Mouse (Mus musculus): ENCODE results near the gene Rgs9bp. TPM values are rescaled to one million over a fixed set of nuclear protein-coding genes. Genes with fewer than 3 reads are reported as not detected.
A peak's percentile ranks its signal among the peaks of the same experiment; 100 is the strongest.
"Not testable (repeated sequence)": the region's sequence is repeated elsewhere in the genome, so short reads cannot be mapped to it uniquely, and the experiment has no call there.

Rgs9bp gene
- polyA plus RNA-seq, 1 experiment from 2014 or later = 0.08 TPM

DNA sequence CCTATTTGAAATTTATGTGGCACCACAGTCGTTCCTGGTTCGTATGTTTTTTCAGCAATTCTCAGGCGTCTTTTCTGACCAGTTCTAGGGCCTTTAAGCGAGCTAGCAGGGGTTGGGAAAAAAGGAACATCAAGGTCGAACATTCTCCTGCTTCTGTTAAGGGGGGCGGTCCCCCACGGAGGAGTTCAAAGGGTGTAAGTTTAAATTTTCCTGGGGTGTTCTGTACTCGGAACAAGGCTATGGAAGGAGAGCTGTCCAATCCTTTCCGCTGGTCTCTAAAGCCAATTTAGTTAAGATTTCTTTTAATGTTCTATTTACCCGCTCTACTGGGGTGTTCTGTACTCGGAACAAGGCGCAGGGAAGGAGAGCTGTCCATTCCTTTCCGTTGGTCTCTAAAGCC is 19.4 kb downstream of the Rgs9bp start:
- not testable (repeated sequence) for H3K9ac ChIP-seq (ENCODE audit: low read length); DNase-seq (ENCODE audit: low spot score); H3K4me3 ChIP-seq (ENCODE audit: low read depth, low read length); H3K27me3 ChIP-seq (replicated peaks; ENCODE audit: control insufficient read depth, insufficient read depth, low read length); H3K36me3 ChIP-seq (ENCODE audit: control insufficient read depth, insufficient read depth, low read length); H3K4me1 ChIP-seq (ENCODE audit: control insufficient read depth, insufficient read depth, low read length); H3K4me2 ChIP-seq (ENCODE audit: low read length); H3K27ac ChIP-seq (ENCODE audit: low read depth, low read length); ATAC-seq; H3K9me3 ChIP-seq (replicated peaks; ENCODE audit: control insufficient read depth, low read length)
- 79% methylated on average over 13 of the region's 13 CpGs for WGBS

DNA sequence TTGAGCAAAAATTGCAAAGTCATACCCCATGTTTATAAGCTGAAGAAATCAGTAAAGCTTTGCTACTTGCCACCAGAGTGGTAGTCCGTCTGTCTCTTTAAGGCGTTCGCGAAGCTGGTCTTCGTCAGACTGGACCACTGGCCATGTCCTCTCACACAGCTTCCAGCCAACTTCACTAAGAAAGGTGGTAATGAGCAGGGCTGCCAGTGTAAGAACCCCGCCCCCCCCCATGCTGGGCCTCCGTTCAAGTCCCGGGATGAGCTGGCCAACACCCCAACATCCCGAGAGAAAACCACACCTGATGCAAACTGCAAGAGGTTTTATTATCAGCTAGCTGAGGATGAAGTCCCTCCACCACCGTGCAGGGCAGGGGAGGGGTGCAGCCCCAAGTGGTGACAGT is 20.5 kb downstream of the Rgs9bp start:
- H3K27ac ChIP-seq (ENCODE audit: low read depth, low read length); H3K4me1 ChIP-seq (ENCODE audit: control insufficient read depth, insufficient read depth, low read length); H3K9ac ChIP-seq (ENCODE audit: low read length); ATAC-seq; H3K27me3 ChIP-seq (replicated peaks; ENCODE audit: control insufficient read depth, insufficient read depth, low read length); H3K4me2 ChIP-seq (ENCODE audit: low read length); H3K4me3 ChIP-seq (ENCODE audit: low read depth, low read length); DNase-seq (ENCODE audit: low spot score); H3K36me3 ChIP-seq (ENCODE audit: control insufficient read depth, insufficient read depth, low read length); H3K9me3 ChIP-seq (replicated peaks; ENCODE audit: control insufficient read depth, low read length): not testable (repeated sequence)
- WGBS = 85% methylated on average over 10 of the region's 10 CpGs

DNA sequence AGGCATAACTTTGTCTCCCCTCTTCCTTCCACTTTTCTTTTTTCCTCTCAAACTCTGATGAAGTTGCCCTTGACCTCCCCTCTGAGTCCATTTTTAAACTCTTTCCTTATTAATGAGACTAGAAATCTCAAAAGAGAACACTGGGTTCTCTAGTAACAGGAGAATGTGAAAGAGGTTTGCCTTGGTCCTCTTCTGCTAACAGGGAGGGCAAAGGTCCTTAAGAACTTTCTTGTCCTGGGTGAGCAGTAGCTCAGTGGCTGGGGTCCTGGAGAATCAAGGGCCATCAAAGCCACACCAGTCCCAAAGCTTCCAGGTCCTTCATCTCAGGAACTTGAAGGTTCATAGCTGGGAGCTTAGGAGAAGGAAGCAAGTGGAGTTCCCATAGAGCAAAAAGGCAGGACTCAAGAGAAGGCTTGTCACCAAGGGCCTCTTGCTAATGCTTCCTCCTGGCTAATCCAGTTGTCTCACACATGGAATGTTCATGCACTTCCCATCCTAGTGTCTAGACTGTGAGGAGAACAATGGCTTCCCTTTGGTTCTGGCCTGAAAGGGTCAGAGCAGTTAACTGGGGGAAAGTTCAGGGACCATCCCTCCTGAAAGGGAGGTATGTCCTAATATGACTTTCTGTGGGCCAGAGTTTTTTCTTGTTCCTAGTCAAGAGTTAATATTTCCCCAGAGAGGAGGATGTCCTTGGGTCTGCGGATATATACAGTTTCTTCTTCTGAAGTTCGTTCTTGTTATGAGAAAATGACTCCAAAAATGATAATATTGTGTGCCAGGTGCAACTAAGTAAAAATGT is 21.1 kb downstream of the Rgs9bp start:
- H3K27me3 ChIP-seq (replicated peaks; ENCODE audit: control insufficient read depth, insufficient read depth, low read length) = no peaks in the 10 kb centered on the region
- ATAC-seq (no peak), DNase-seq (ENCODE audit: low spot score) (no peak)
- H3K4me3 ChIP-seq (ENCODE audit: low read depth, low read length) = no peak overlapping the region
- WGBS = 90% methylated on average over 2 of the region's 2 CpGs
- no peaks in the 10 kb centered on the region for H3K9me3 ChIP-seq (replicated peaks; ENCODE audit: control insufficient read depth, low read length)
- no peaks in the 10 kb centered on the region for H3K36me3 ChIP-seq (ENCODE audit: control insufficient read depth, insufficient read depth, low read length)
- no peak overlapping the region for H3K4me2 ChIP-seq (ENCODE audit: low read length)
- H3K9ac ChIP-seq (ENCODE audit: low read length) = no peak overlapping the region
- no peaks in the 10 kb centered on the region for H3K4me1 ChIP-seq (ENCODE audit: control insufficient read depth, insufficient read depth, low read length)
- no peak overlapping the region for H3K27ac ChIP-seq (ENCODE audit: low read depth, low read length)

DNA sequence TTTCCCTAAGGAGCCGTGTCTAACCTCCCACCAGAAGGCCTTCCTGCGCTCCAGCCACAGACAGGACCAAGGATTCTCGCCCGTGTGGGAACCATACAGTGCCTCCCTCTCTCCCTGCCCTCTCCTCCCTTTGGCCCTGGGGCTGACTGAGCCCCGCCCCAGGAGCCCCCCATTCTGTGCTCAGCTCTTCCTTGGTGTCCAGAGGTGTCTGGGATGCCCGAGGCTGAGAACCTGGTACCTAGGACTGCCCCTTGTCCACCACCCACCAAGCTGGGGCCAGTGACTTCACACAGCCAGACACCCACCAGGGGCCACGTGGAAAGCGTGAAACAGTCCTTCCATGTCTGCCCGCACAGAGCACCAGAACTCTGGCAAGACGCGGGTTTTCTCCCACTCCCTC is 22.3 kb downstream of the Rgs9bp start:
- Histone ChIP-seq H3K27me3 (replicated peaks; ENCODE audit: control insufficient read depth, insufficient read depth, low read length) (no peaks in the 10 kb centered on the region), H3K27ac (ENCODE audit: low read depth, low read length) (no peak overlapping the region), H3K4me3 (ENCODE audit: low read depth, low read length) (no peak overlapping the region), H3K9ac (ENCODE audit: low read length) (no peak overlapping the region), H3K4me1 (ENCODE audit: control insufficient read depth, insufficient read depth, low read length) (no peaks in the 10 kb centered on the region), H3K9me3 (replicated peaks; ENCODE audit: control insufficient read depth, low read length) (no peaks in the 10 kb centered on the region), H3K4me2 (ENCODE audit: low read length) (no peak overlapping the region), H3K36me3 (ENCODE audit: control insufficient read depth, insufficient read depth, low read length) (no peaks in the 10 kb centered on the region)
- no peak for ATAC-seq
- 81% methylated on average over 11 of the region's 11 CpGs for whole genome bisulfite sequencing
- DNase-seq (ENCODE audit: low spot score) = no peak

DNA sequence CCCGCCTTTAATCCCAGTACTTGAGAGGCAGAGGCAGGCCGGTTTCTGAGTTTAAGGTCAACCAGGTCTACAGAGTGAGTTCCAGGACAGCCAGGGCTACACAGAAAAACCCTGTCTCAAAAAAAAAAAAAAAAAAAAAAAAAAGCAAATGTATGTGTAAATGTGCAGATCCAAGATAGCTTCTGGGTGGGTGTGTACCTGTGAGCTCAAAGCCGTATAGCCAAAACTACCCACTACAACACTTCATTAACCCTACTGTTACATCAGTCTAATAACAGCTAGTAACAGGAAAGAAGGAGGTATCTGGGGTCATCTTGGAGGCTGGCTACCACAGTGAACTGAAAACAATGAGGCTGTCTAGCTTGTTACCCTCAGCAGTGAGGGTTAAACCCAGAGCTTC is 25.5 kb downstream of the Rgs9bp start:
- DNase-seq (ENCODE audit: low spot score) (no peak), ATAC-seq (no peak)
- Histone ChIP-seq H3K36me3 (ENCODE audit: control insufficient read depth, insufficient read depth, low read length) (no peaks in the 10 kb centered on the region), H3K27me3 (replicated peaks; ENCODE audit: control insufficient read depth, insufficient read depth, low read length) (no peaks in the 10 kb centered on the region), H3K9ac (ENCODE audit: low read length) (no peak overlapping the region), H3K4me2 (ENCODE audit: low read length) (no peak overlapping the region), H3K4me1 (ENCODE audit: control insufficient read depth, insufficient read depth, low read length) (no peaks in the 10 kb centered on the region), H3K27ac (ENCODE audit: low read depth, low read length) (no peak overlapping the region), H3K9me3 (replicated peaks; ENCODE audit: control insufficient read depth, low read length) (no peaks in the 10 kb centered on the region), H3K4me3 (ENCODE audit: low read depth, low read length) (no peak overlapping the region)
- WGBS = 96% methylated on average over 3 of the region's 3 CpGs

DNA sequence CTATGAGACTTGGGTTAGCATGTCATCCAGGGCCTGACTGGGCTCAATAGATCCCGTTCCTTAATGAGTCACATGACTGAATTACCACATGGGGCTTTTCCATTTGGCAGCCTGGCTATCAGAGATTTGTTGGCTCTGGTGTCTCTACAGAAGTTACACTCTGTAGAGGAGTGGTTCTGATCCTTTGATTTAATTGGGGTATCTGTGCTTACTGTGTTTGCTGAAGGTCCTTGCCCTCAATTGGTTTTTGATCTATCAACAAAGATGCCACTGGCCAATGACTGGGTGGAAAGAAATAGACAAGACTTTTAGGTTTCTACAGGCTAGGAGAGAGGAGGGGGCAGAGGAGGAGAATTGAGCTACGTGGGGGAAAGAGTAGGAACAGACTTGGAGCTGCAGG is 26.7 kb downstream of the Rgs9bp start:
- no peak for ATAC-seq
- no peaks in the 10 kb centered on the region for H3K27me3 ChIP-seq (replicated peaks; ENCODE audit: control insufficient read depth, insufficient read depth, low read length)
- WGBS = 39% methylated on average over 2 of the region's 2 CpGs
- H3K36me3 ChIP-seq (ENCODE audit: control insufficient read depth, insufficient read depth, low read length) = no peaks in the 10 kb centered on the region
- no peak for DNase-seq (ENCODE audit: low spot score)
- H3K27ac ChIP-seq (ENCODE audit: low read depth, low read length) = no peak overlapping the region
- no peak overlapping the region for H3K9ac ChIP-seq (ENCODE audit: low read length)
- H3K4me1 ChIP-seq (ENCODE audit: control insufficient read depth, insufficient read depth, low read length) = no peaks in the 10 kb centered on the region
- H3K4me2 ChIP-seq (ENCODE audit: low read length) = no peak overlapping the region
- no peak overlapping the region for H3K4me3 ChIP-seq (ENCODE audit: low read depth, low read length)
- no peaks in the 10 kb centered on the region for H3K9me3 ChIP-seq (replicated peaks; ENCODE audit: control insufficient read depth, low read length)

DNA sequence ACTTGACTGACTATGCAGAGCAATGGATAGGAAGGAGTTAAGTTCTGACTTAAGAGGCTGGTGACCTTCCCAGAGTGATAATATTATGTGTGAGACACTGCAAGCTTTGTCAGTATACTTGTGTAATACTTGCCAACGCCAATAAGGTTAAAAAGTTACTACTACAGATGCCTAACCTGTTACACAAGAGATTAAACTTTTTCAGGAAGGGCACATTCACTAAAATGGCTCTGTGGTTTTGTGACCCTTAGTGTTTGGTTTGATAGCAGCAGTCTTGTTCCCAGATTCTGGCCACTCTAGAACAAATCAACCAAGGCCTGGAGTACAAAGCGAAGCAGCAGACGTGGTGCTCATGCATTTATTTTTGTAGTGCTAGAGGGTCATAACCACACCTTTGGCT is 27.8 kb downstream of the Rgs9bp start:
- H3K9me3 ChIP-seq (replicated peaks; ENCODE audit: control insufficient read depth, low read length) = no peaks in the 10 kb centered on the region
- ATAC-seq (no peak), DNase-seq (ENCODE audit: low spot score) (no peak)
- no peak overlapping the region for H3K4me3 ChIP-seq (ENCODE audit: low read depth, low read length)
- no peak overlapping the region for H3K27ac ChIP-seq (ENCODE audit: low read depth, low read length)
- no peaks in the 10 kb centered on the region for H3K27me3 ChIP-seq (replicated peaks; ENCODE audit: control insufficient read depth, insufficient read depth, low read length)
- H3K9ac ChIP-seq (ENCODE audit: low read length) = no peak overlapping the region
- no peak overlapping the region for H3K4me2 ChIP-seq (ENCODE audit: low read length)
- no peaks in the 10 kb centered on the region for H3K4me1 ChIP-seq (ENCODE audit: control insufficient read depth, insufficient read depth, low read length)
- H3K36me3 ChIP-seq (ENCODE audit: control insufficient read depth, insufficient read depth, low read length) = no peaks in the 10 kb centered on the region
- 83% methylated on average over 3 of the region's 3 CpGs for WGBS

DNA sequence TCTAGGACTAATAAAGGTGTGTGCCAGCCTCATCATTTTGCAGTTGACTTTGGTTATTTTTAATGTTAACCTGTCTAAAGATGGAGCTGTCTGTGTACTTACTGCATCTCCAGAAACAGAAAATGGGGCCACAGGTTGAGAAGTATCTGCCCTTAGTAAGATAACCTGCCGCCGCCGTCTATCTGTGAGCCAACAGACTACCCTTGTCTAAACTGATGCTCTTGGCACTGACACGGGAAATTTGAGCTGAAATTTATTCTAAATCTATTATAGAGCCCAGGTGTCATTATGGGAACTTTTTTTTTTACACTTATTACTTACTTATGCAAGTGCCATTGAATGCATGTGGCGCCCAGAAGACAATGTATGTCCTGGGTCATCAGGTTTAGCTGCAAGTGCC is 28.5 kb downstream of the Rgs9bp start:
- Histone ChIP-seq H3K4me3 (ENCODE audit: low read depth, low read length) (no peak overlapping the region), H3K9me3 (replicated peaks; ENCODE audit: control insufficient read depth, low read length) (no peaks in the 10 kb centered on the region), H3K9ac (ENCODE audit: low read length) (no peak overlapping the region), H3K27me3 (replicated peaks; ENCODE audit: control insufficient read depth, insufficient read depth, low read length) (no peaks in the 10 kb centered on the region), H3K27ac (ENCODE audit: low read depth, low read length) (no peak overlapping the region), H3K4me2 (ENCODE audit: low read length) (no peak overlapping the region), H3K4me1 (ENCODE audit: control insufficient read depth, insufficient read depth, low read length) (no peaks in the 10 kb centered on the region), H3K36me3 (ENCODE audit: control insufficient read depth, insufficient read depth, low read length) (no peaks in the 10 kb centered on the region)
- DNase-seq (ENCODE audit: low spot score) = no peak
- 90% methylated on average over 5 of the region's 5 CpGs for WGBS
- ATAC-seq = no peak

DNA sequence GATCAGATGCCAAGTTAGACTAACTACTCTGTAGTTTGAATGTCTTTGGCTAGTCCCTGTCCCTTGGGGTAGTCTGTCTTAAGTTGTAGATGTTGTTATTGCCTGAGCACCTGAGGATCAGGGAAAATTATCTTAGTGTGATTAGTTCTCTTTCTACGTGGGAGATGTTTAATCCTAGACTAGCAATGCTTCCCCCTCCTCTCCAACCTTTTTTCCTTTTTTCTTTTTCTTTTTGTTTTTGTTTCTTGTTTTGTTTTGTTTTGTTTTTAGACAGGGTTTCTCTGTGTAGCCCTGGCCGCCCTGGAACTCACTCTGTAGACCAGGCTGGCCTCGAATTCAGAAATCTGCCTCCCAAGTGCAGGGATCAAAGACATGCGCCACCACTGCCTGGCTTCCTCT is 29.2 kb downstream of the Rgs9bp start, which contains the start of gene Nudt19:
TSS of gene Nudt19 (minus strand) at position 100 of the 399 bp plus-strand sequence.
- WGBS = 65% methylated on average over 4 of the region's 4 CpGs
- no peak for ATAC-seq
- Histone ChIP-seq H3K4me1 (ENCODE audit: control insufficient read depth, insufficient read depth, low read length) (no peaks in the 10 kb centered on the region), H3K4me2 (ENCODE audit: low read length) (peak within 1 kb of the TSS; percentile 93), H3K4me3 (ENCODE audit: low read depth, low read length) (peak within 1 kb of the TSS; percentile 77), H3K27ac (ENCODE audit: low read depth, low read length) (peak within 1 kb of the TSS; percentile 92), H3K27me3 (replicated peaks; ENCODE audit: control insufficient read depth, insufficient read depth, low read length) (no peaks in the 10 kb centered on the region), H3K9ac (ENCODE audit: low read length) (peak within 1 kb of the TSS; percentile 91), H3K36me3 (ENCODE audit: control insufficient read depth, insufficient read depth, low read length) (0 out of 2 replicates have a peak, but pooled peaks cover 4% of the 10 kb centered on the region), H3K9me3 (replicated peaks; ENCODE audit: control insufficient read depth, low read length) (no peaks in the 10 kb centered on the region)
- DNase-seq (ENCODE audit: low spot score) = no peak
